Mouse (Mus musculus) granulocyte monocyte progenitor cell, adult 5-6 weeks (primary cell): Measurements from ENCODE around the gene Snx27. TPM values are rescaled to one million over a fixed set of nuclear protein-coding genes. Genes with fewer than 3 reads are reported as not detected.
A peak's percentile ranks its signal among the peaks of the same experiment; 100 is the strongest.

Experiments used
- ATAC-seq: replicated peaks from 2 replicates; pipeline ENCODE4 v1.8.0; 2016; ENCODE audit warnings: mild to moderate bottlenecking, moderate TSS enrichment, inconsistent platforms; ENCODE audit not compliant: poor library complexity, severe bottlenecking
- total RNA-seq, 2 experiments: library from RNA; stranded (forward) in 1 of 2; stranded (reverse) in 1 of 2; fragments of 200-712, 200-1000 nt in 1 of 2; fragments of >200 nt in 1 of 2; fragmentation: Nextera tagmentation in 1 of 2; gene quantifications; 2 replicates each; pipeline ENCODE4 v1.2.3; 2014 to 2017

The Snx27 gene
- total RNA-seq, 2 experiments from 2014 or later = 15.6 to 21.8 TPM

DNA sequence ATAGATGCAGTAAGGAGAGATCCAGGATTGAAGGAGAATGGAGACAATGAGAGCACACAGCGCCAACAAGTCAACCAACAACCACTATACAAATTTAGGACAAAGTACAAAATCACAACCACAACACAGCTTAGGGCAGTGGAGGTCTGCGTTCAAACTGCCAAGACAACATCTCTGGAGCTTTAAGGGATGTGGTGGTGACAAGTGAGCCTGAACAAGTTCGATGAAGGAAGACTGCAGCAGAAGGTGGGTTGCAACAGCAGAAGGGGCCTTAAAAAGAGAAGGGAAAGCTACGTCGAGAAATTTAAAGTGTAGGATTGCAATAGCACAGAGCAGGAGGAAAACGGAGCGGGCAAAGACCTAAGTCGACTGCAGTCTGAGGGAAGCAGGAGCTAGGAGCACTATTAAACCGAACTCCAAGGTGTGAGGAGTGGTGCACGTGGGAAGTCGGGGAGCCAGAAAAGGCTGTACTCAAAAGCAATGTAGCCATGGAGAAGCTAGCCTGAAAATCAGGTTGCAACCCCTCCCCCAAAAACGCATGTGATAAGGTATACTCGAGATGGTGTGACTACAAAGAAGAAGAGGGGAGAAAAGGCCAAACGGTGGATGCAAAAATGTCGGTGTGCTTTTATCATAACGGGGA, 1.3 kb downstream of the Snx27 start:
- ATAC-seq = peak; percentile 47

DNA sequence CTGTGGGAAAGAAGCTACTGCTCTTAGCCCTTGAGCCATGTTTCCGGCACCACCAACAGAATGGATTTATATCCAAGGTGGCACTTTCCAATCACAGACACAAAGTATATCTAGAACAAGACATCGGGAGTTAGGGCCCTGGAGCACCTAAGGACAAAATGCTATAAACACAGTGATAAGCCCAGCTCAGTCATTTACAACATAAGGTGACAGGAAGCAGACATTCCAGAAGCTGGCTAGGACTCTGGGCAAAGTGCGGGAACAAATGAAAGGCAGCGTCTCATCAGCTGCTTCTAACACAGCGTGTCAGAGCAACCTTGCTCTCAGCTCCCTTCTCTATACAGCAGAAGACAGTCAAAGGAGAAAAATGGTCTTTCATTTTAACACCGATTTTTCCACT, 8.0 kb downstream of the Snx27 start:
- ATAC-seq = no peak

DNA sequence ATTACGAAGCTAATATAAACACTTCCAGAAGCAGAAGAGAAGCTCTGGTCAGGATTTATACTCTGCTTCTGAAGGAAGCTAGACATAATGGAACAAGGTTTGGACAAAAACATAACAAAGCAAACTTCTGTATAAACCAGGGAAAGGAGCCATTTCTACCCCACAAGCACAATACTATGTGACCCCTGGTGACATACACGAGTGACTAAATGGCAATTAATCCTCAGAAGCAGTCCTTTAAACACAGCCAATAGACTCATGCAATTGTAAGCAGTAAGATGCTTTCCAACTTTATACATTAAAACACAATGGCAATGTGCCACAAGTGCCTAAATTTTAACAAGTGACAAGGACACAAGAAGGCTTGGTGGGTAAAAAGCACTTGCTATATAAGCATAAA, 15.3 kb downstream of the Snx27 start:
- no peak for ATAC-seq

DNA sequence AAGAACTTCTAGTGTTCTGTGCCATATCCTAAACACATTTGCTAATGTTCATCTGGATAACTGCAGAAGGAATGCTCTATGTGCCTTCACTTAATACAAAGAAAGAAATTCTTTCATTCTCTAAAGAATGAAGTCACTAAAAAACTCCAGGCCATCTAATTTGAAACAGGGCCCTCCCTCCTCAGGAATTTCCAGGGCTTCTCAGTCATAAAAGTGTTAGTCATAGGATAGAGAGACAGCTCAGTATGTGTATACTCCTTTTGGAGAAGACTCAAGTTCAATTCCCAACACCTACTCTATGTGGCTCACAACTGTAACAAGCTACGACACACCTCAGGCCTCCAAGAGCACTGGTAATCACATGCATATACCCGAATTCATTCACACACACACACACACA, 17.0 kb downstream of the Snx27 start:
- no peak for ATAC-seq

DNA sequence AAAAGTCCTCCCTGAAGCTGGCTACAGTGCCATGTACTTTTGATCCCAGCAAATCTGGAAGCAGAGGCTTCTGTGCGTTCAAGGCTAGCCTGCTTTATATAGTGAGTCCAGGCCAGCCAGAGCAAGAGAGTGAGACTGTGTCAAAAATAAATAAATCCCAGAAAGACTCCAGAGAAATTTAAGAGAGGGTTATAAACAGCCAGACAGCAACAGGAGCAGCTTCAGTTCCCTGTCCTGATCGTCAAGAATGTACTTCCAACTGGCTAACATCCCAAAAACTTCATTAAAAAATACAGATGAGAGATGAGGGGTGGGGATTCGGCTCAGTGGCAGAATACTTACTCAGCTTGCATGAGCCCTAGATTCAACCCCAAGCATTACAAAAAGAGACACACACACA, 17.4 kb downstream of the Snx27 start:
- no peak for ATAC-seq

DNA sequence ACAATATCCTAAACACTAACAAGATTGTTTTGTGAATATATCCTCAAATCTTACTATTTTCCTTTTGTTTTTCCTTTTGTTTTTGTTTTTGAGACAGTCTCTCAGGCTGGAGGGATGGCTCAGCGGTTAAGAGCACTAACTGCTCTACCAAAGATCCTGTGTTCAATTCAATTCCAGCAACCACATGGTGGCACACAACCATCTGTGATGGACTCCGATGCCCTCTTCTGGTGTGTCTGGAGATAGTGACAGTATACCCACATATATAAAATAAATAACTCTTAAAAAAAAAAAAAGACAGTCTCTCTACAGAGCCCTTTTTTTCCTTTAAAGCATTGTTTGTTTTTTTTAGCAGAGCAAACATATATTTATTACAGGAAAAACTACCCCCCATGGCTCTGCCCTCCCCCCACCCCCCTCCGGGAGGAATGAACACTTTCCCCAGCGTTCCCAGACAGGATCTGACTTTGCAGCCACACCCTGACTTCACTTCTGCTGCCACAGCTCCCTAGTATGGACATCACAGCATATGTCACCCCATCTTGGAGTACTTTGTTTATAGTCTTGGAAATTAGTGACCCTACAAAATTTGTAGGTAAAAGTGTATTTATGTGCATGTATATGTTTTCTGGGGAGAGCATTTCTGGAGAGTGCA, 18.0 kb downstream of the Snx27 start:
- no peak for ATAC-seq

DNA sequence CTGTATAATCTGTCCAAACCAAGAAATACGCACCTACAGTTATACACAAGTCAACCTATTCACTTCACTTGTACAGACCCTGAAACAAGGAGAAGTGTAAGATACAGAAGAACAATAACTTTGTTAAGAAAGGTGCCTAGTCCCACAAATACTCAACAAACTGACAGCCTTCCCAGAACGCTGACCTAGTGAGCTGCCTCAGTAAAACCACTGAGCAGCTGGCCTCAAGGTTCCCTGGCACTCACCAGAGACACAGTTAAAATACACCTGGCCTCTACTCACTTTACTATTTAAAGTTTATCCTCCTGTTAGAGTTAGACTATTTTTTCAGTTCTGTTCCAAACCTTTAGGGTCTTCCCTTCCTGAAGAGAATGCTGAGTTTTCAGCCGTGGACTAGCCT, 19.4 kb downstream of the Snx27 start:
- no peak for ATAC-seq

DNA sequence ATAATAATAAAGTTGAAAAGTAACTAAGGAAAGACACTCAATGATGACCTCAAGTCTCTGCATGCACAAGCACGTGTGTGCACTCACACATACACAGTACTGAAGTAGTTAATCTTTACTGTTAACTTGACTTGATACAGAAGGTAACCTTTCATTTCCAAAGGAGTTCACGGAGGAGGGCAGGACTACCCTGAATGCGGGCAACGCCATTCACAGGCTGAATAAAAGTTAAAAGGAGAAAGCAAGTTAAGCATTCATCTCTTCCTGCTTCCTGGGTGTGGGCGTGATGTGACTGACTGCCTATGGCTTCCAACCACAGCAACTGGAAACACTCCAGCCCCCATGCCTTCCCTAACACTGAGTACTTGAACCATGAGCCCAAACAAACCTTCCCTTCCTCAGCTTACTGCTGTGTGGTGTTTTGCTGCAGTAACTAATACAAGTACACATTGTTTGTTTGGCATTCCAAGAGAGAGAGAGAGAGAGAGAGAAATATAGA, 22.5 kb downstream of the Snx27 start:
- ATAC-seq = no peak

DNA sequence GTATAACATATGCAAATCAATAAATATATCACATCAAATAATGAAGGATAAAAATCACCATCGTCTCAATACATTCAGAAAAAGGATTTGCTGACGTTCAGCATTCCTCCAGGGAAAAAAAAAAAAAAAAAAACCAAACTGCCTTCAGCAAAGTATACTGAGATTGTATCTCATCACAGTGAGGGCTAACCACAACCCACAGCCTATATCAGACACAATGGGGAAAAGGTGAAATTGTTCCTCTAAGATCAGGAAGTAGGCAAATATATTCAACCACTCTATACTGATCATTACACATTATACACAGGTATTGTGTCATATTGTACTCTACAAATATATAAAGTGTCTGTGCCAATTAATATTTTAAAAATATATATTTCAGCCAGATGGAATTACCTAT, 33.5 kb downstream of the Snx27 start:
- ATAC-seq = 0 out of 2 replicates have a peak, but pooled peaks have one; percentile 33

DNA sequence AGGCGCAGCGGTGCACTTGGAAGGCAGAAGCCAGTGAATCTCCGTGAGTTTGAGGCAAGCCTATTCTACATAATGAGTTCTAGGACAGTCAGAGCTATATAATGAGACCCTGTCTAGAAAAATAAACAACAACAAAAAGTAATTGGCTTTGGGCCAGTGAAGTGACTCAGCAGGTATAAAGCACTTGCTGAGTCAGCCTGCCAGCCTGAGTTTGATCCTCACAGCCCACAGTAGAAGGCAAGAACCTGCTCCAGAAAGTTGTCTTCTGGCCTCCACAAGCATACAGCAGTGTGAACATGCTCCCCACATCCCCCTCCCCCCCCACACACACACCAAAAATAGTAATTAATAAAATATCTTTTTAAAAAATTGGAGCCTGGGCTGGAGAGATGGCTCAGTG, 45.3 kb downstream of the Snx27 start:
- no peak for ATAC-seq

DNA sequence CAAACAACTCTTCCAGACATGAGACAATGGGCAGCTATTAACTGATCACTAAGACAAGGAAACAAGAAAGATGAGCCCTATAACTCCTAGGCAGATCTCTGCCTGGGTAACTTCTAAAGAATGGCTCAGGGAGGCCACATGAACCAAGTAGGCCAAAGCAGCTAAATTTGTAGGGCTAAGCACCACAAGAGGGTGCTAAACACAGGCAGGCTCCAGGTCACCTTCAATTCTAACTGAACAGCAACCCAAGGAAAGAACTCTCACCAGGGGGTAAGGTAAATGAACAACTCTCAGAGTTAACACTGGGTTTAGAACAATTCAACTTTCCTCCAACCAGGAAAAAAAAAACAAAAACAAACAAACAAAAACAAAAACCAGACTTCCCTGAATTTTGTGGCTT, 48.5 kb downstream of the Snx27 start:
- ATAC-seq = no peak

DNA sequence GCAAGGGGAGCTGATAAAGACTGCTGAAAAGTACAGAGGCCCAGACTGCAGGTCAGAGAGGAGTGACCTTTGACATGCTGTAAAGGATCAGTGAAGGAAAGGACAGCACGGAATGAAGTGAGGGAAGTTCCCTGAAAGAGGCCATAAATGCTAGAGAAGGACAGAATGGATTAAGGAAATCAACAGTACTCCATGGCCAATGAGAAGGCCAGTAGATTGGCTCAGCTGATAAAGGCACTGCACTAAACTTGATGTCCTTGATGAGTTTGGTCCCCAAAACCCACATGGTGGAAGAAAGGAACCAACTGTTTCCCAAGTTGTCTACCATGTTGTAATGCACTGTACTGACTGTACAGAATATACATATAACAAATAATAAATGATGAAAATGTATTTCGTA, 55.8 kb downstream of the Snx27 start:
- ATAC-seq = no peak

DNA sequence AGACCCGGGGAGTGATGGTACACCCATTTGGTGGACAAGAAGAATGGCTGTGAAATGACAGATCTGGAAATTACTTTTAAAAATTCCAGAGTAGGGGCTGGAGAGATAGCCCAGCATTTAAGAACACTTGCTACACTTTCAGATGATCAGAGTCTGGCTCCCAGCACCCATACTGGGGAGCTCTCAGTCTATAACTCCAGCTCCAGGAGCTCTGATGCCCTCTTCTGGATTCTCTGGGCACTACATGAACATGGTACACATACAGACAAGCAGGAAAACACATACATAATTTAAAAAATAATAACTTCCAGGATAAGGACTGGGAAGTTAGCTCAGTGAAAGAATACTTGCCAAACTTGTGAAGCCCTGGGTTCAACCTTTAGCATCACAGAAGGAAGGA, 75.9 kb downstream of the Snx27 start:
- ATAC-seq = no peak; the same call in 1 of the 2 replicates

DNA sequence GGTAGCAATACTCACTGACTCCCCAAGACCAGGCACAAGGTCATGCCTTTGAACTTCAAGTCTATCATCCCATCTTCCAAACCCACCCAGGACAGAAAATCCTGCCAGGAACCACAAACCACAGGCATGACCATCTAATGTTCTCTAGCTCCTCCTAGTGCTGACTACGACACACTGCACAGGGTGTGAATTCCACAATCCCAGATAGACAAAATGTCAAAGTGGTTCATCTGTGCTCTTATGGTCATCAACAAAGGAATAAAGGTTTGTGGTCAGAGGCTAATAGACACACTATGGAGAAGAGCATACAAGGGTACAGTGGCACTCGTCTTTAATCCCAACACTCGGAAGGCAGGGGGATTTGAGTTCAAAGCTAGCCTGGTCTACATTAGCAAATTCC, 80.3 kb downstream of the Snx27 start:
- ATAC-seq = peak; percentile 91

DNA sequence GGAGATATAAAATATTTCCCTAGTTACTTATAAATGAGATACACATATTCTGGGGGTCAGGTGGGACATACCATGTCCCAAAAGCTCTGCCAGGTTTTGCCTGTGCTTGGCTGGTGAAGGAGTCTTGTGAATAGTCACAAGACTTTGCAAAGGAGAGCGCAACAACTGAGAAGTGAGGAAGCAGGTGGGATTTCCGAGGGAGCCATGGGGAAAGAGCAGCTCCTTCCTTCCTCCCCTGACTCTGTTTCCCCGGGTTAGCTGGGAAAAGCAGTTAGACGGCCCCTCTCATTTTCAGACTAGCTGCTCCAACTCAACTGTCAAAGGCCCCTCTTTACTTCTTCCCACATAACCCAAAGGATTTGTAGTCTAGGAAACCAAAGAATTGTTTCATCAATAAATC, 85.4 kb downstream of the Snx27 start:
- no peak for ATAC-seq

DNA sequence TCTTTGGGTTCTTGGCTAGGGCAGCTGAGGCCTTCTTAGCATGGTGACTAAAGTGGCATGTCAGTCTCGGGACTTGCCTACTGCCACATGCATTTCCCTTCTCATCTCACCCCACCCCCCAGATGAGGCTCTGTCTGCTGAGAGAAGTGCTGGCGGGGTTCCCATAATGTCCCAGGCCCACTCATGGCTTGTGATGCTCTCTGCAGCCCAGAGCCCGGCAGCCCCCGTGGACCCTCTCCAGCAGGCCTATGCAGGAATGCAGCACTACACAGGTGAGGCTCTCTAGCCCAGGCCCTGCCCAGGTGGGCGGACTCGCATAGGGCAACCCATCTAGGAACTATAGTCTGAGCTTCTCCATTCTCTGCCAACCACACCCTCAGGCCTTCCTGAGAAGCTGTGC, 94.9 kb downstream of the Snx27 start:
- ATAC-seq = no peak

DNA sequence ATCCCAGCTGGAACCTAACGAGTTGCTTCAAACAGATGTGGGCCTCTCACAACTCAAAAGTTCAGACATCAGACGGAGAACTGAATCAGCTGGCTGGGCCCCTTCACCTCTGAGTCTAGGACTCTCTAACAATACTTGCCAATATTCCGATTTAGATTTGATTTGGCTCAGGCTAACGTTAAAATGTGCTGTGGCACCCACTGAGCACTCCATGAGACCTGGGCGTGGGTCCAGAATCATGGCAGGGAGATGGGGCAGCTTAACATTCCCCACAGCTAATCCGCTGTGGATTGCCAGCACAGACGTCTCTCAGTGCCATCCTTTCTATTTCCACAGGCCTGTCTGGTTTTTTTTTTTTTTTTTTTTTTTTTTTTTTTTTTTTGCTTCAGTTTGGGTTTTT, 96.6 kb downstream of the Snx27 start:
- no peak for ATAC-seq

DNA sequence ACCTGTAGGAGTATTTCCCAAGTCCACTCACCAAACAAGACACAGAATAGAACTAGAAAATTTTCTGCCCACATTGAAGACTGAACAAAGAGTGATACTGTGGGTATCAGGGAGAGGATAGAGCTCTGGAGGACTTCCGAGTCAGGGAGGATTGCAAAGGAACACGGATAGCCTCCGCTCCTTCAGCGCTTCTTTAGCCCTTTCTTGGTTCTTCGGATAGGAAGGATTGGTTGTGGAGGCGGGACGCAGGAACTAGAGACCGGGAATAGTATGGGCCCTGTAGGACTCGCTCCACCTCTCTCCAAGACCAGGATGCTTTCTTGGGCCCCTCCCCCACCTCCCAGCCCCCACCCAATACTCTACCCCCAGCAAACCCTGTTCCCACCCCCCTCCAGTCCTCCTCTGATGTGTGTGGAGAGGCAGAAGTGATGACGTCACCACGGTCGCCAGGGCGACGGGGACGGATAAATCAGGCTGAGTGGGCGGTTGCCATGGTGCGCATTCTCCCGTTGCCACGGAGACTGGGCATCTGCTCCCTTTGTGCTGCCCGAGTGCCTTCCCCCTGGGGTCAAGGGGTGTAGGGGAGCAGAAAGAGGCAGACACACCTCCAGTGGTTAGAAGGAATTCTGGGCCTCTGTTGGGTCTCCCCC, 98.6 kb downstream of the Snx27 start:
- ATAC-seq = no peak

DNA sequence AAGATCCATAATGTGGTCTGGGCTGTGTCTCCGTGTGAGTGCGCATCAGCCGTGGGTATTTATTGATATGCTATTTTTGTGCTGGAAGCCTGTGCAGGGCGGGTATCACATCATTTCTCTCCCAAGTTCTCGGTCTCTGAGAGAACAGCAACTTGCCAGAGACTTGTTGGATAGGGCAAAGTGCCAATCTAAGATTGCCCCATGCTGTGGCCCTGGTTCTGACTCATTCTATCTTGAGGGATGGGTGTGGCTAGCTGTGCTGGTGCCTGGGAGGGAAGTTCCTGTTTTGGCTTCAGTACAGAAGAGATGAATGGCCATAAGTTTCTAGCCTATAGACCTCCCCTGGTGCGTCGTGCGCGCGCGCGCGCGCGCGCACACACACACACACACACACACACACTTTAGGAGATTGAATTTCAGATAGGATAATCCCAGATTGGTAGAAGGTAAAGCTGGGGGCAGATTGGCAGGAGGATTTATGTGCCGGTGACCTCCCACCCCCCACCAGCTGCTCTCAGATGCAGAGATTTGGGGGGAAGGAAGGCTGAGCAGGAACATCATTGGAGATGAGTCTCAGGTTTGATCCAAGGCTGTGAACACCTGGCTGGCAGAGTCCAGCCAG, 99.6 kb downstream of the Snx27 start:
- ATAC-seq = peak; percentile 80

DNA sequence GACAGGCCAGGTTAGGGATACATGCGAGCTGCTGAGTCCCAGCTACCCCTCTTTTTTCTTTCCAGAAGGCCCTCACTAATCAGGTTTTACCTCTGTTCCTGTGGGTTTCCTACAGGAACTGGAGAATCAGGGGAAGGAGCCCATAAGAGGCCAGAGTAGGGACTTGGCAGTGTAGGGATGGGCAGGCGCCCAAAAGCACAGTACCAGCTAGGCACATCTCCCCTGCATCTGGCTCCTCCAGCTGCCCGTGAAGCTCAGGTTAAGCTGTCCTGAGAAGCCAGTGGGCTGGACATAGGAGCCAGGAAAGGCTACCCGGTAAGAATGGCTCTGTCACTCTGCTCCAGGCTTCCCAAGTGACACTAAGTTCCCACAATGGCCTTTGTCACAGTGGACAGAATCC, 101.1 kb downstream of the Snx27 start:
- ATAC-seq = no peak

DNA sequence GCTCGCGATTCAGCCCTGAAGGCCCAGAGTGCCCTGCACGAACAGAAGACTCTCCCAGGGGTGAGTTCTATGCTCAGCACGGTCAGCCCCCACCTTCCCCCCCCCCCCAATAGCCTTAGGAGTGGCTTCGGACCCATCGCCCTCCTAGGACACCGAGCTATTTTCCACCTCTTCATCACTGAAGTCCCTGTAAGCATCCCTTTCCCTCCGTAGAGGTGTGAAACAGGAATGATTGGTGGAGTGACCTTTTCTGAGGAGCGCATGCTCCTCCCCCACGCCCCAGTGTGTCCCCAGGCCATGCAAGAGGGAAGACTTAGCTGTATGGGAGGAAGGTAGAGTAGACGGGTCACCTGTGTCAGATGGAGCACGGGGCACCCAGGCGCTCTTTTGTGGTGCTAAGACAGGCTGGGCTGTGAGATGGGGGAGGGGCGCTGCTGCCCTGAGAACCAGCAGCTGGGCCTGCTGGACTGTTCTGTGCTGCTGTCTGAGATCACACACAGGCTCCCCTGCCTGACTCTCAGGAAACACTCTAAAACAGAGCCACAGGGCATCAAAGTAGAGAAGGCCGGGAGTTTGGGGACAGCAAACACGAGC, 102.1 kb downstream of the Snx27 start, which contains the start of gene Riiad1:
Gene Riiad1, minus strand, starts transcription at position 51 of the 594 bp plus-strand sequence.
- ATAC-seq = no peak
